Mouse (Mus musculus) stomach, embryonic 15.5 days (tissue): ENCODE data around the gene Atp8b3. TPM values are rescaled to one million over a fixed set of nuclear protein-coding genes. Genes with fewer than 3 reads are reported as not detected.

Experiments used
- ATAC-seq: fragments of 200-750 bp; cut with Nextera tagmentation; 2 replicates; pipeline ENCODE4 v1.8.0; 2017; ENCODE audit warnings: low read depth, moderate number of reproducible peaks, moderate TSS enrichment; ENCODE audit not compliant: insufficient read depth, low FRiP score
- H3K27ac ChIP-seq: fragments of 300-500 bp; sonication (generic); 2 replicates; pipeline ENCODE4 v1.5.1; 2015; ENCODE audit warnings: mild to moderate bottlenecking, inconsistent platforms
- H3K27me3 ChIP-seq: fragments of 300-500 bp; sonication (generic); replicated peaks from 2 replicates; pipeline ENCODE4 v1.6.1; 2015; ENCODE audit warnings: inconsistent platforms
- H3K36me3 ChIP-seq: fragments of 300-500 bp; sonication (generic); 2 replicates; pipeline ENCODE4 v1.6.1; 2015; ENCODE audit warnings: inconsistent platforms
- H3K4me1 ChIP-seq: fragments of 300-500 bp; sonication (generic); 2 replicates; pipeline ENCODE4 v1.6.1; 2015; ENCODE audit warnings: inconsistent platforms
- H3K4me2 ChIP-seq: fragments of 300-500 bp; sonication (generic); 2 replicates; pipeline ENCODE4 v1.6.1; 2015; ENCODE audit warnings: mild to moderate bottlenecking, inconsistent platforms
- H3K4me3 ChIP-seq: fragments of 300-500 bp; sonication (generic); replicated peaks from 2 replicates; pipeline ENCODE4 v1.5.1; 2015; ENCODE audit warnings: inconsistent platforms
- H3K9ac ChIP-seq: fragments of 300-500 bp; sonication (generic); 2 replicates; pipeline ENCODE4 v1.6.1; 2015; ENCODE audit warnings: inconsistent platforms
- H3K9me3 ChIP-seq: fragments of 300-500 bp; sonication (generic); 2 replicates; pipeline ENCODE4 v1.6.1; 2016; ENCODE audit warnings: inconsistent platforms
- WGBS: fragments of 180-500 bp; shearing (Covaris S2); methylation state at CpG from one replicate; pipeline ENCODE4 v1.1.7; 2015; 5-methylcytosine and 5-hydroxymethylcytosine counted together
- polyA plus RNA-seq: library from polyadenylated mRNA; unstranded; fragments of >200 nt; fragmentation: Nextera tagmentation; extraction: Ambion mirVana; gene quantifications from 2 replicates; pipeline ENCODE4 v1.2.1, GENCODE M21; 2015

The Atp8b3 gene
- polyA plus RNA-seq, 1 experiment from 2014 or later: 0.19 TPM

GRCm38 (mm10) chr10:80561116-80561944, 22.4 kb upstream of the Atp8b3 start, which contains the start of gene Rexo1:
Rexo1 (minus strand) TSS chr10:80561560.
- Histone ChIP-seq H3K4me2 (peak within 1 kb of the TSS; percentile 76), H3K27ac (peak within 1 kb of the TSS; percentile 94), H3K9me3 (no peaks in the 10 kb centered on the region), H3K36me3 (no peaks in the 10 kb centered on the region), H3K4me1 (peaks cover 38% of the 10 kb centered on the region), H3K9ac (peak within 1 kb of the TSS; percentile 99), H3K27me3 (no peaks in the 10 kb centered on the region), H3K4me3 (peak within 1 kb of the TSS; percentile 87)
- ATAC-seq: peak; percentile 81
- WGBS: under 1% methylated on average over 72 of the region's 72 CpGs

GRCm38 (mm10) chr10:80560621-80561020, 21.7 kb upstream of the Atp8b3 start:
- peak overlapping the region; percentile 87 for H3K4me3 ChIP-seq

GRCm38 (mm10) chr10:80559431-80559830, 20.5 kb upstream of the Atp8b3 start:
- ATAC-seq: no peak
- H3K27me3 ChIP-seq: no peaks in the 10 kb centered on the region
- WGBS: 85% methylated on average over 7 of the region's 7 CpGs
- H3K27ac ChIP-seq: no peak overlapping the region
- H3K9ac ChIP-seq: no peak overlapping the region
- no peaks in the 10 kb centered on the region for H3K36me3 ChIP-seq
- no peaks in the 10 kb centered on the region for H3K9me3 ChIP-seq
- peaks cover 37% of the 10 kb centered on the region for H3K4me1 ChIP-seq
- H3K4me2 ChIP-seq: peak overlapping the region; percentile 25
- no peak overlapping the region for H3K4me3 ChIP-seq

More at GRCm38 (mm10) chr10:80560621-80561020, 21.7 kb upstream of the Atp8b3 start:
- H3K4me1 ChIP-seq: peaks cover 38% of the 10 kb centered on the region
- no peaks in the 10 kb centered on the region for H3K36me3 ChIP-seq
- H3K27me3 ChIP-seq: no peaks in the 10 kb centered on the region
- 0 out of 2 replicates have a peak overlapping the region, but pooled peaks have one; percentile 94 for H3K27ac ChIP-seq
- WGBS: under 1% methylated on average over 13 of the region's 13 CpGs
- no peak for ATAC-seq
- no peaks in the 10 kb centered on the region for H3K9me3 ChIP-seq
- peak overlapping the region; percentile 76 for H3K4me2 ChIP-seq
- peak overlapping the region; percentile 99 for H3K9ac ChIP-seq

GRCm38 (mm10) chr10:80557346-80557965, 18.5 kb upstream of the Atp8b3 start:
- Histone ChIP-seq H3K4me3 (no peak overlapping the region), H3K36me3 (no peaks in the 10 kb centered on the region), H3K9me3 (no peaks in the 10 kb centered on the region), H3K9ac (no peak overlapping the region), H3K4me1 (peaks cover 35% of the 10 kb centered on the region), H3K27ac (no peak overlapping the region), H3K4me2 (peak overlapping the region; percentile 16), H3K27me3 (no peaks in the 10 kb centered on the region)
- 32% methylated on average over 5 of the region's 5 CpGs for WGBS
- no peak for ATAC-seq

GRCm38 (mm10) chr10:80553997-80554396, 15.1 kb upstream of the Atp8b3 start:
- H3K9me3 ChIP-seq: no peaks in the 10 kb centered on the region
- H3K27ac ChIP-seq: no peak overlapping the region
- ATAC-seq: peak; percentile 6; the same call in 1 of the 2 replicates
- 0 out of 2 replicates have a peak overlapping the region, but pooled peaks have one; percentile 1 for H3K4me2 ChIP-seq
- no peaks in the 10 kb centered on the region for H3K27me3 ChIP-seq
- peaks cover 13% of the 10 kb centered on the region; the same call in 1 of the 2 replicates for H3K4me1 ChIP-seq
- WGBS: 87% methylated on average over 6 of the region's 6 CpGs
- no peak overlapping the region for H3K9ac ChIP-seq
- no peak overlapping the region for H3K4me3 ChIP-seq
- peaks cover 12% of the 10 kb centered on the region for H3K36me3 ChIP-seq

GRCm38 (mm10) chr10:80553575-80553974, 14.7 kb upstream of the Atp8b3 start:
- WGBS: 75% methylated on average over 8 of the region's 8 CpGs
- Histone ChIP-seq H3K4me3 (no peak overlapping the region), H3K27ac (no peak overlapping the region), H3K4me2 (0 out of 2 replicates have a peak overlapping the region, but pooled peaks have one; percentile 1), H3K27me3 (no peaks in the 10 kb centered on the region), H3K36me3 (peaks cover 16% of the 10 kb centered on the region), H3K9me3 (no peaks in the 10 kb centered on the region), H3K4me1 (peaks cover 11% of the 10 kb centered on the region; the same call in 1 of the 2 replicates), H3K9ac (no peak overlapping the region)
- ATAC-seq: peak; percentile 67; the same call in 1 of the 2 replicates

GRCm38 (mm10) chr10:80552364-80552763, 13.4 kb upstream of the Atp8b3 start:
- Histone ChIP-seq H3K4me2 (no peak overlapping the region), H3K36me3 (peaks cover 28% of the 10 kb centered on the region), H3K27me3 (no peaks in the 10 kb centered on the region), H3K27ac (no peak overlapping the region), H3K9me3 (no peaks in the 10 kb centered on the region), H3K9ac (no peak overlapping the region), H3K4me1 (peaks cover under 1% of the 10 kb centered on the region; the same call in 1 of the 2 replicates), H3K4me3 (no peak overlapping the region)
- ATAC-seq: no peak
- WGBS: 67% methylated on average over 9 of the region's 9 CpGs

- 88% methylated on average over 21 of the region's 21 CpGs for WGBS
- no peaks in the 10 kb centered on the region for H3K27me3 ChIP-seq
- H3K9me3 ChIP-seq: no peaks in the 10 kb centered on the region
- ATAC-seq: no peak
- peaks cover 54% of the 10 kb centered on the region for H3K36me3 ChIP-seq
- H3K9ac ChIP-seq: no peak overlapping the region
- no peak overlapping the region for H3K27ac ChIP-seq
- no peak overlapping the region for H3K4me3 ChIP-seq
- H3K4me2 ChIP-seq: no peak overlapping the region
- no peaks in the 10 kb centered on the region for H3K4me1 ChIP-seq
Measured at GRCm38 (mm10) chr10:80549279-80549678, 10.4 kb upstream of the Atp8b3 start.

GRCm38 (mm10) chr10:80548428-80549006, 9.6 kb upstream of the Atp8b3 start:
- ATAC-seq: no peak; the same call in 1 of the 2 replicates
- 68% methylated on average over 10 of the region's 10 CpGs for WGBS
- H3K36me3 ChIP-seq: peaks cover 62% of the 10 kb centered on the region

GRCm38 (mm10) chr10:80547539-80547938, 8.6 kb upstream of the Atp8b3 start:
- no peaks in the 10 kb centered on the region for H3K4me1 ChIP-seq
- H3K4me3 ChIP-seq: no peak overlapping the region
- H3K27ac ChIP-seq: no peak overlapping the region
- no peak overlapping the region for H3K4me2 ChIP-seq
- WGBS: 92% methylated on average over 15 of the region's 15 CpGs
- no peaks in the 10 kb centered on the region for H3K27me3 ChIP-seq
- no peak overlapping the region for H3K9ac ChIP-seq
- peaks cover 71% of the 10 kb centered on the region for H3K36me3 ChIP-seq
- ATAC-seq: no peak
- no peaks in the 10 kb centered on the region for H3K9me3 ChIP-seq

More at GRCm38 (mm10) chr10:80548428-80549006, 9.6 kb upstream of the Atp8b3 start:
- Histone ChIP-seq H3K27ac (no peak overlapping the region), H3K4me3 (no peak overlapping the region), H3K4me1 (no peaks in the 10 kb centered on the region), H3K9me3 (no peaks in the 10 kb centered on the region), H3K4me2 (no peak overlapping the region), H3K27me3 (no peaks in the 10 kb centered on the region), H3K9ac (no peak overlapping the region)

- Histone ChIP-seq H3K9me3 (no peaks in the 10 kb centered on the region), H3K4me3 (no peak overlapping the region), H3K36me3 (peaks cover 76% of the 10 kb centered on the region), H3K27me3 (no peaks in the 10 kb centered on the region), H3K4me1 (no peaks in the 10 kb centered on the region), H3K27ac (no peak overlapping the region), H3K9ac (no peak overlapping the region), H3K4me2 (no peak overlapping the region)
- ATAC-seq: 0 out of 2 replicates have a peak, but pooled peaks have one; percentile 8
- WGBS: 86% methylated on average over 4 of the region's 4 CpGs
Measured at GRCm38 (mm10) chr10:80546945-80547344, 8.0 kb upstream of the Atp8b3 start.
